Mouse (Mus musculus): Measurements from ENCODE around the gene Fbxl5.

The Fbxl5 gene

GRCm38 (mm10) chr5:43827366-43827765 lies 5.9 kb upstream of the Fbxl5 start:
- no peak for DNase-seq

- DNase-seq: no peak
Observed at GRCm38 (mm10) chr5:43826883-43827282, 5.4 kb upstream of the Fbxl5 start.

GRCm38 (mm10) chr5:43824580-43824979 lies 3.1 kb upstream of the Fbxl5 start:
- DNase-seq: no peak

GRCm38 (mm10) chr5:43822824-43823223 lies 1.4 kb upstream of the Fbxl5 start:
- DNase-seq: no peak

- no peak for DNase-seq
Observed at GRCm38 (mm10) chr5:43822199-43822598, 761 bp upstream of the Fbxl5 start.

GRCm38 (mm10) chr5:43820785-43821184 lies 653 bp downstream of the Fbxl5 start:
- no peak for DNase-seq

- DNase-seq: no peak
Observed at GRCm38 (mm10) chr5:43818695-43819094, 2.7 kb downstream of the Fbxl5 start, which contains the start of gene Bst1. Bst1 (plus strand) TSS chr5:43818885.

GRCm38 (mm10) chr5:43815769-43816168 lies 5.7 kb downstream of the Fbxl5 start:
- DNase-seq: no peak

- no peak for DNase-seq
Observed at GRCm38 (mm10) chr5:43814536-43814935, 6.9 kb downstream of the Fbxl5 start.

- no peak for DNase-seq
Observed at GRCm38 (mm10) chr5:43810427-43811062, 10.9 kb downstream of the Fbxl5 start.

- peak; percentile 71 to 83 for DNase-seq
Observed at GRCm38 (mm10) chr5:43807744-43808696, 13.4 kb downstream of the Fbxl5 start.

- no peak for DNase-seq
Observed at GRCm38 (mm10) chr5:43806914-43807313, 14.5 kb downstream of the Fbxl5 start.

- DNase-seq: no peak
Observed at GRCm38 (mm10) chr5:43806340-43806739, 15.1 kb downstream of the Fbxl5 start.

- no peak for DNase-seq
Observed at GRCm38 (mm10) chr5:43805401-43805800, 16.0 kb downstream of the Fbxl5 start.

- no peak for DNase-seq
Observed at GRCm38 (mm10) chr5:43801798-43802197, 19.6 kb downstream of the Fbxl5 start.

- DNase-seq: no peak
Observed at GRCm38 (mm10) chr5:43801253-43801652, 20.2 kb downstream of the Fbxl5 start.

GRCm38 (mm10) chr5:43800700-43801099 lies 20.7 kb downstream of the Fbxl5 start:
- DNase-seq: no peak

- DNase-seq: no peak
Observed at GRCm38 (mm10) chr5:43799530-43799929, 21.9 kb downstream of the Fbxl5 start.

GRCm38 (mm10) chr5:43792354-43792753 lies 29.1 kb downstream of the Fbxl5 start:
- no peak for DNase-seq

GRCm38 (mm10) chr5:43787976-43788752 lies 33.3 kb downstream of the Fbxl5 start:
- no peak for DNase-seq

- no peak for DNase-seq
Observed at GRCm38 (mm10) chr5:43786607-43787006, 34.8 kb downstream of the Fbxl5 start.

GRCm38 (mm10) chr5:43783996-43784395 lies 37.4 kb downstream of the Fbxl5 start:
- DNase-seq: no peak
